Mouse (Mus musculus) hindbrain, embryonic 14.5 days (tissue): ENCODE measurements around the gene Dnajb14. TPM values are rescaled to one million over a fixed set of nuclear protein-coding genes. Genes with fewer than 3 reads are reported as not detected.
"Not testable (repeated sequence)": the region's sequence is repeated elsewhere in the genome, so short reads cannot be mapped to it uniquely, and the experiment has no call there.

Source experiments
- ATAC-seq: fragments of 200-750 bp; cut with Nextera tagmentation; 2 replicates; pipeline ENCODE4 v1.8.0; 2017; ENCODE audit warnings: moderate number of reproducible peaks, mild to moderate bottlenecking, moderate TSS enrichment, moderate library complexity; ENCODE audit not compliant: low FRiP score
- DNase-seq: peaks from one replicate; pipeline ENCODE4 v3.0.0-alpha.2; 2015; ENCODE audit warnings: low spot score
- H3K27ac ChIP-seq: fragments of 300-500 bp; sonication (generic); 2 replicates; pipeline ENCODE4 v1.5.1; 2014; ENCODE audit warnings: mild to moderate bottlenecking, moderate library complexity
- H3K27me3 ChIP-seq: fragments of 300-500 bp; sonication (generic); 2 replicates; pipeline ENCODE4 v1.6.1; 2014; ENCODE audit warnings: mild to moderate bottlenecking, low read length, mixed read lengths; ENCODE audit not compliant: control insufficient read depth, insufficient read depth
- H3K36me3 ChIP-seq: fragments of 300-500 bp; sonication (generic); replicated peaks from 2 replicates; pipeline ENCODE4 v1.6.1; 2014; ENCODE audit not compliant: control insufficient read depth, insufficient read depth
- H3K4me1 ChIP-seq: fragments of 300-500 bp; sonication (generic); replicated peaks from 2 replicates; pipeline ENCODE4 v1.6.1; 2014; ENCODE audit warnings: antibody characterized with exemption, low read length, mixed read lengths; ENCODE audit not compliant: control insufficient read depth, insufficient read depth
- H3K4me2 ChIP-seq: fragments of 300-500 bp; sonication (generic); replicated peaks from 2 replicates; pipeline ENCODE4 v1.6.1; 2014; ENCODE audit warnings: mild to moderate bottlenecking, moderate library complexity
- H3K4me3 ChIP-seq: fragments of 300-500 bp; sonication (generic); replicated peaks from 2 replicates; pipeline ENCODE4 v1.5.1; 2014; ENCODE audit warnings: mild to moderate bottlenecking, low read length
- H3K9ac ChIP-seq: fragments of 300-500 bp; sonication (generic); 2 replicates; pipeline ENCODE4 v1.6.1; 2014
- H3K9me3 ChIP-seq: fragments of 300-500 bp; sonication (generic); 2 replicates; pipeline ENCODE4 v1.6.1; 2016; ENCODE audit warnings: low read length; ENCODE audit not compliant: control insufficient read depth
- WGBS: fragments of 180-500 bp; shearing (Covaris S2); extraction: QIAGEN DNeasy Blood & Tissue Kit; methylation state at CpG from one replicate; pipeline ENCODE4 v1.1.7; 2014; 5-methylcytosine and 5-hydroxymethylcytosine counted together
- polyA plus RNA-seq: library from polyadenylated mRNA; unstranded; fragments of >200 nt; fragmentation: Nextera tagmentation; extraction: Ambion mirVana; gene quantifications from 2 replicates; pipeline ENCODE4 v1.2.1, GENCODE M21; 2014

Gene Dnajb14
- polyA plus RNA-seq, 1 experiment from 2014 or later: 19.8 TPM

GRCm38 (mm10) chr3:137895196-137895595 lies 27.7 kb downstream of the Dnajb14 start:
- ATAC-seq (no peak), DNase-seq (no peak)
- Histone ChIP-seq H3K4me1 (no peaks in the 10 kb centered on the region), H3K9ac (no peak overlapping the region), H3K4me3 (no peak overlapping the region), H3K4me2 (no peak overlapping the region), H3K27me3 (no peaks in the 10 kb centered on the region), H3K36me3 (peaks cover 17% of the 10 kb centered on the region), H3K9me3 (no peaks in the 10 kb centered on the region), H3K27ac (no peak overlapping the region)
- WGBS: 90% methylated on average over 3 of the region's 3 CpGs

- no peaks in the 10 kb centered on the region for H3K4me1 ChIP-seq
- no peak overlapping the region for H3K9ac ChIP-seq
- no peak overlapping the region for H3K27ac ChIP-seq
- DNase-seq (no peak), ATAC-seq (no peak)
- no peaks in the 10 kb centered on the region for H3K27me3 ChIP-seq
- no peak overlapping the region for H3K4me2 ChIP-seq
- H3K9me3 ChIP-seq: no peaks in the 10 kb centered on the region
- H3K4me3 ChIP-seq: no peak overlapping the region
- peaks cover 19% of the 10 kb centered on the region for H3K36me3 ChIP-seq
- 69% methylated on average over 4 of the region's 4 CpGs for WGBS
Measured at GRCm38 (mm10) chr3:137896386-137896785, 28.9 kb downstream of the Dnajb14 start.

GRCm38 (mm10) chr3:137896867-137897266 lies 29.4 kb downstream of the Dnajb14 start:
- 98% methylated on average over 3 of the region's 3 CpGs for WGBS

GRCm38 (mm10) chr3:137897685-137898084 lies 30.2 kb downstream of the Dnajb14 start:
- Histone ChIP-seq H3K9ac (no peak overlapping the region), H3K36me3 (peaks cover 30% of the 10 kb centered on the region), H3K4me3 (no peak overlapping the region), H3K27ac (no peak overlapping the region), H3K4me1 (no peaks in the 10 kb centered on the region), H3K9me3 (no peaks in the 10 kb centered on the region), H3K27me3 (no peaks in the 10 kb centered on the region), H3K4me2 (no peak overlapping the region)
- DNase-seq (no peak), ATAC-seq (no peak)
- WGBS: 95% methylated on average over 5 of the region's 5 CpGs

More at GRCm38 (mm10) chr3:137896867-137897266, 29.4 kb downstream of the Dnajb14 start:
- no peaks in the 10 kb centered on the region for H3K4me1 ChIP-seq
- ATAC-seq: no peak
- H3K27ac ChIP-seq: no peak overlapping the region
- H3K9me3 ChIP-seq: no peaks in the 10 kb centered on the region
- H3K4me3 ChIP-seq: no peak overlapping the region
- no peak overlapping the region for H3K9ac ChIP-seq
- no peaks in the 10 kb centered on the region for H3K27me3 ChIP-seq
- no peak for DNase-seq
- peaks cover 22% of the 10 kb centered on the region for H3K36me3 ChIP-seq
- H3K4me2 ChIP-seq: no peak overlapping the region

- Histone ChIP-seq H3K27ac (no peak overlapping the region), H3K9ac (no peak overlapping the region), H3K36me3 (peaks cover 48% of the 10 kb centered on the region), H3K9me3 (no peaks in the 10 kb centered on the region), H3K4me2 (no peak overlapping the region), H3K27me3 (no peaks in the 10 kb centered on the region), H3K4me1 (no peaks in the 10 kb centered on the region), H3K4me3 (no peak overlapping the region)
- 66% methylated on average over 10 of the region's 10 CpGs for WGBS
- ATAC-seq (peak; percentile 64; the same call in 1 of the 2 replicates), DNase-seq (no peak)
Measured at GRCm38 (mm10) chr3:137900149-137900548, 32.7 kb downstream of the Dnajb14 start.

GRCm38 (mm10) chr3:137913093-137913492 lies 45.6 kb downstream of the Dnajb14 start:
- 76% methylated on average over 2 of the region's 2 CpGs for whole genome bisulfite sequencing
- Histone ChIP-seq H3K27me3 (no peaks in the 10 kb centered on the region), H3K9ac (no peak overlapping the region), H3K4me3 (no peak overlapping the region), H3K4me2 (no peak overlapping the region), H3K9me3 (no peaks in the 10 kb centered on the region), H3K27ac (no peak overlapping the region), H3K36me3 (peaks cover 15% of the 10 kb centered on the region), H3K4me1 (peaks cover 9% of the 10 kb centered on the region)
- no peak for DNase-seq
- no peak for ATAC-seq

GRCm38 (mm10) chr3:137914567-137914966 lies 47.1 kb downstream of the Dnajb14 start:
- not testable (repeated sequence) for H3K4me3 ChIP-seq, H3K36me3 ChIP-seq, H3K4me2 ChIP-seq, ATAC-seq, H3K27me3 ChIP-seq, H3K27ac ChIP-seq, DNase-seq, H3K9me3 ChIP-seq, H3K9ac ChIP-seq
- WGBS: no CpG with 5 or more reads among the region's 1 CpGs
- H3K4me1 ChIP-seq: peaks cover 16% of the 10 kb centered on the region

GRCm38 (mm10) chr3:137917694-137918171 lies 50.3 kb downstream of the Dnajb14 start:
- peak overlapping the region; percentile 84 for H3K27ac ChIP-seq
- WGBS: 18% methylated on average over 12 of the region's 12 CpGs
- DNase-seq: no peak

GRCm38 (mm10) chr3:137918172-137918931 lies 50.9 kb downstream of the Dnajb14 start, which contains the start of gene Lamtor3:
Lamtor3 (plus strand) TSS chr3:137918506.
- Histone ChIP-seq H3K27ac (peak within 1 kb of the TSS; percentile 84), H3K27me3 (no peaks in the 10 kb centered on the region), H3K36me3 (peaks cover 23% of the 10 kb centered on the region), H3K4me1 (peaks cover 20% of the 10 kb centered on the region), H3K4me3 (peak within 1 kb of the TSS; percentile 65), H3K9me3 (no peaks in the 10 kb centered on the region), H3K9ac (peak within 1 kb of the TSS; percentile 75), H3K4me2 (peak within 1 kb of the TSS; percentile 77)
- WGBS: under 1% methylated on average over 46 of the region's 47 CpGs
- ATAC-seq (peak; percentile 93), DNase-seq (peak; percentile 91)

More at GRCm38 (mm10) chr3:137917694-137918171, 50.3 kb downstream of the Dnajb14 start:
- Histone ChIP-seq H3K36me3 (peaks cover 23% of the 10 kb centered on the region), H3K4me3 (peak overlapping the region; percentile 65), H3K4me1 (peaks cover 20% of the 10 kb centered on the region), H3K27me3 (no peaks in the 10 kb centered on the region), H3K9me3 (no peaks in the 10 kb centered on the region), H3K9ac (peak overlapping the region; percentile 60), H3K4me2 (peak overlapping the region; percentile 77)
- ATAC-seq: peak; percentile 73
